Mouse (Mus musculus): Measurements from ENCODE around the gene Cep68. TPM values are rescaled to one million over a fixed set of nuclear protein-coding genes. Genes with fewer than 3 reads are reported as not detected.

Gene Cep68
- polyA plus RNA-seq, 1 experiment from 2014 or later = 31.0 TPM

DNA sequence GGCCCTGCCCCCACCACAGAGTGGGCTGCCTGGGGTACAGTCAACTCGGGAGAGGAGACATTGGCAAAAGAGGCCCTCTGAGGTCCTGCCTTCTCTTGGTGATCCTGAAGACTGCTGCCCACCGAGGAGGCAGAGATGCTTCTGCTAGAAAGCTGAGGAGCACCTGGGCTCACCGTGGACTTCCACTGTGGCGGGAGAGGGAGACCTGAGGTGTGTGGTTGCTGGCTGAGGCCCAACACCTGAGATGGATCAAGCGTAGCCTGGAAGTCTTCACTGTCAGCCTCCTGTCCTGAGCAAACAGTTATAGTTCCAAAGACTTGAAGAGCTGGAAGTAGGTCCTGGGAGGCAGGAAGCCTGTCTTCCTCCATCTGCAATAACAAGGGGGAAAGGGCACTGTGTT, 8.9 kb downstream of the Cep68 start:
- H3K4me1 ChIP-seq (ENCODE audit: control insufficient read depth in 2 of 2, insufficient read depth in 2 of 2, low read length in 2 of 2) = peaks cover 11 to 20% of the 10 kb centered on the region in 2 experiments
- no peaks in the 10 kb centered on the region for H3K27me3 ChIP-seq (ENCODE audit: control insufficient read depth, insufficient read depth, low read length)
- no peak overlapping the region for H3K4me2 ChIP-seq (ENCODE audit: low read length)
- H3K9ac ChIP-seq (ENCODE audit: low read length) = no peak overlapping the region
- peaks cover 78% of the 10 kb centered on the region for H3K36me3 ChIP-seq (ENCODE audit: control insufficient read depth, insufficient read depth, low read length)
- H3K9me3 ChIP-seq (ENCODE audit: control insufficient read depth, low read length) = no peaks in the 10 kb centered on the region
- 74% methylated on average over 5 of the region's 5 CpGs for WGBS
- H3K27ac ChIP-seq (replicated peaks in 1 of 2; ENCODE audit: control insufficient read depth in 1 of 2, insufficient read depth in 1 of 2, low read depth in 2 of 2, low read length in 2 of 2) = no peak overlapping the region
- ATAC-seq (ENCODE audit: insufficient number of reproducible peaks, insufficient read depth, low FRiP score, low read depth) = no peak
- H3K4me3 ChIP-seq (ENCODE audit: control insufficient read depth in 1 of 2, insufficient read depth in 1 of 2, low read depth in 1 of 2, low read length in 2 of 2) = no peak overlapping the region

- no peaks in the 10 kb centered on the region for H3K27me3 ChIP-seq (ENCODE audit: control insufficient read depth, insufficient read depth, low read length)
- no peaks in the 10 kb centered on the region for H3K9me3 ChIP-seq (ENCODE audit: control insufficient read depth, low read length)
- peaks cover 6 to 14% of the 10 kb centered on the region in 2 experiments for H3K4me1 ChIP-seq (ENCODE audit: control insufficient read depth in 2 of 2, insufficient read depth in 2 of 2, low read length in 2 of 2)
- no peak overlapping the region for H3K27ac ChIP-seq (replicated peaks in 1 of 2; ENCODE audit: control insufficient read depth in 1 of 2, insufficient read depth in 1 of 2, low read depth in 2 of 2, low read length in 2 of 2)
- 83% methylated on average over 9 of the region's 9 CpGs for WGBS
- H3K36me3 ChIP-seq (ENCODE audit: control insufficient read depth, insufficient read depth, low read length) = peaks cover 84% of the 10 kb centered on the region
- no peak overlapping the region for H3K9ac ChIP-seq (ENCODE audit: low read length)
- ATAC-seq (ENCODE audit: insufficient number of reproducible peaks, insufficient read depth, low FRiP score, low read depth) = no peak
- H3K4me2 ChIP-seq (ENCODE audit: low read length) = no peak overlapping the region
- no peak overlapping the region for H3K4me3 ChIP-seq (ENCODE audit: control insufficient read depth in 1 of 2, insufficient read depth in 1 of 2, low read depth in 1 of 2, low read length in 2 of 2)
Measured at GRCm38 (mm10) chr11:20239279-20239861, 9.9 kb downstream of the Cep68 start.

- Histone ChIP-seq H3K27me3 (ENCODE audit: control insufficient read depth, insufficient read depth, low read length) (no peaks in the 10 kb centered on the region), H3K9ac (ENCODE audit: low read length) (no peak overlapping the region), H3K4me2 (ENCODE audit: low read length) (no peak overlapping the region), H3K9me3 (ENCODE audit: control insufficient read depth, low read length) (no peaks in the 10 kb centered on the region), H3K27ac (replicated peaks in 1 of 2; ENCODE audit: control insufficient read depth in 1 of 2, insufficient read depth in 1 of 2, low read depth in 2 of 2, low read length in 2 of 2) (no peak overlapping the region), H3K4me3 (ENCODE audit: control insufficient read depth in 1 of 2, insufficient read depth in 1 of 2, low read depth in 1 of 2, low read length in 2 of 2) (no peak overlapping the region), H3K4me1 (ENCODE audit: control insufficient read depth in 2 of 2, insufficient read depth in 2 of 2, low read length in 2 of 2) (peaks cover 2% of the 10 kb centered on the region in 2 experiments; a peak in 3 of 4 replicates), H3K36me3 (ENCODE audit: control insufficient read depth, insufficient read depth, low read length) (peaks cover 97% of the 10 kb centered on the region)
- WGBS = 95% methylated on average over 3 of the region's 3 CpGs
- no peak for ATAC-seq (ENCODE audit: insufficient number of reproducible peaks, insufficient read depth, low FRiP score, low read depth)
Measured at GRCm38 (mm10) chr11:20237976-20238375, 11.3 kb downstream of the Cep68 start.

- Histone ChIP-seq H3K27ac (replicated peaks in 1 of 2; ENCODE audit: control insufficient read depth in 1 of 2, insufficient read depth in 1 of 2, low read depth in 2 of 2, low read length in 2 of 2) (no peak overlapping the region), H3K9ac (ENCODE audit: low read length) (no peak overlapping the region), H3K4me1 (ENCODE audit: control insufficient read depth in 2 of 2, insufficient read depth in 2 of 2, low read length in 2 of 2) (no peaks in the 10 kb centered on the region; a peak in 1 of 4 replicates), H3K27me3 (ENCODE audit: control insufficient read depth, insufficient read depth, low read length) (no peaks in the 10 kb centered on the region), H3K4me3 (ENCODE audit: control insufficient read depth in 1 of 2, insufficient read depth in 1 of 2, low read depth in 1 of 2, low read length in 2 of 2) (no peak overlapping the region), H3K36me3 (ENCODE audit: control insufficient read depth, insufficient read depth, low read length) (peaks cover 100% of the 10 kb centered on the region), H3K4me2 (ENCODE audit: low read length) (no peak overlapping the region), H3K9me3 (ENCODE audit: control insufficient read depth, low read length) (no peaks in the 10 kb centered on the region)
- 95% methylated on average over 7 of the region's 7 CpGs for WGBS
- ATAC-seq (ENCODE audit: insufficient number of reproducible peaks, insufficient read depth, low FRiP score, low read depth) = no peak
Measured at GRCm38 (mm10) chr11:20237018-20237417, 12.2 kb downstream of the Cep68 start.

GRCm38 (mm10) chr11:20234233-20234632, 15.0 kb downstream of the Cep68 start:
- Histone ChIP-seq H3K4me3 (ENCODE audit: control insufficient read depth in 1 of 2, insufficient read depth in 1 of 2, low read depth in 1 of 2, low read length in 2 of 2) (no peak overlapping the region), H3K27me3 (ENCODE audit: control insufficient read depth, insufficient read depth, low read length) (no peaks in the 10 kb centered on the region), H3K9me3 (ENCODE audit: control insufficient read depth, low read length) (no peaks in the 10 kb centered on the region), H3K36me3 (ENCODE audit: control insufficient read depth, insufficient read depth, low read length) (peaks cover 97% of the 10 kb centered on the region), H3K4me2 (ENCODE audit: low read length) (no peak overlapping the region), H3K4me1 (ENCODE audit: control insufficient read depth in 2 of 2, insufficient read depth in 2 of 2, low read length in 2 of 2) (peaks cover 4 to 6% of the 10 kb centered on the region in 2 experiments; a peak in 2 of 4 replicates), H3K9ac (ENCODE audit: low read length) (no peak overlapping the region), H3K27ac (replicated peaks in 1 of 2; ENCODE audit: control insufficient read depth in 1 of 2, insufficient read depth in 1 of 2, low read depth in 2 of 2, low read length in 2 of 2) (no peak overlapping the region)
- WGBS = 67% methylated on average over 3 of the region's 3 CpGs
- ATAC-seq (ENCODE audit: insufficient number of reproducible peaks, insufficient read depth, low FRiP score, low read depth) = no peak

- Histone ChIP-seq H3K36me3 (ENCODE audit: control insufficient read depth, insufficient read depth, low read length) (peaks cover 97% of the 10 kb centered on the region), H3K9ac (ENCODE audit: low read length) (no peak overlapping the region), H3K27me3 (ENCODE audit: control insufficient read depth, insufficient read depth, low read length) (no peaks in the 10 kb centered on the region), H3K4me3 (ENCODE audit: control insufficient read depth in 1 of 2, insufficient read depth in 1 of 2, low read depth in 1 of 2, low read length in 2 of 2) (no peak overlapping the region), H3K4me2 (ENCODE audit: low read length) (no peak overlapping the region), H3K9me3 (ENCODE audit: control insufficient read depth, low read length) (no peaks in the 10 kb centered on the region), H3K4me1 (ENCODE audit: control insufficient read depth in 2 of 2, insufficient read depth in 2 of 2, low read length in 2 of 2) (peaks cover 4 to 6% of the 10 kb centered on the region in 2 experiments; a peak in 2 of 4 replicates), H3K27ac (replicated peaks in 1 of 2; ENCODE audit: control insufficient read depth in 1 of 2, insufficient read depth in 1 of 2, low read depth in 2 of 2, low read length in 2 of 2) (peak overlapping the region; percentile 49 to 75)
- WGBS = 54% methylated on average over 4 of the region's 5 CpGs
- no peak for ATAC-seq (ENCODE audit: insufficient number of reproducible peaks, insufficient read depth, low FRiP score, low read depth)
Measured at GRCm38 (mm10) chr11:20232016-20232755, 17.0 kb downstream of the Cep68 start.

DNA sequence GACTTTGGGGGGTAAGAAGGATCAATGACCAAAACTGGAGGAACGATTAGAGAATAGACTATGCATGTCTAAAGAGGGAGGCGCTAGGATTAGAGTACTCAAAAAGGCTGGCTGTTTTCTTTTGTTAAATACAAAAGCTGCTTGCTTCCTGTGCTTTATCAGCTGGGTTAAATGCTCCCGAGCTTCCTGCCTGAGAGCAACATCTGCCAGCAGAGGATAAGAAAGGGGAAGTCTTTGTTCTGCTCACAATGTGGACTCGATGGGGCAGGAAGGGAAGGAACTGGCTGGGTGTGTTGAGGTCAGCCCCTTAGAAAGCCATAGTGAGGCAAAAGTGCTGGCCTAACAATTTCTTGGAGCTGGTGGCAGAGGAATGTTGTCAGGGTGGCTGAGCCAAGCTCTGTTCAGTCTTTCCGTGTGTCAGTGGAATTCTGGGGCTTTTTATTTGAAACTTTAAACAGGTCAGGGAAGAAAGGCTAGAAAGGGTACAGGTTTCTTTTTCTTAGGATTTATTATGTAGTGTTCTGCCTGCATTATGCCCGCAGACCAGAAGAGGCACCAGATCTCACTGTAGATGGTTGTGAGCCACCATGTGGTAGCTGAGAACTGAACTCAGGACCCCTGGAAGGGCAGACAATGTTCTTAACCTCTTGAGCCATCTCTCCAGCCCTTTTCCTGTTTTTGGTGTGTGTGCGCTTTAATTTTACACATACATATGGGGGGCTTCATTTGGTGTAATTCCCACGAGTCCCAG, 17.9 kb downstream of the Cep68 start:
- Histone ChIP-seq H3K4me2 (ENCODE audit: low read length) (no peak overlapping the region), H3K4me3 (ENCODE audit: control insufficient read depth in 1 of 2, insufficient read depth in 1 of 2, low read depth in 1 of 2, low read length in 2 of 2) (no peak overlapping the region), H3K9ac (ENCODE audit: low read length) (no peak overlapping the region), H3K9me3 (ENCODE audit: control insufficient read depth, low read length) (no peaks in the 10 kb centered on the region), H3K4me1 (ENCODE audit: control insufficient read depth in 2 of 2, insufficient read depth in 2 of 2, low read length in 2 of 2) (peaks cover 4 to 6% of the 10 kb centered on the region in 2 experiments; a peak in 2 of 4 replicates), H3K27me3 (ENCODE audit: control insufficient read depth, insufficient read depth, low read length) (no peaks in the 10 kb centered on the region), H3K36me3 (ENCODE audit: control insufficient read depth, insufficient read depth, low read length) (peaks cover 94% of the 10 kb centered on the region), H3K27ac (replicated peaks in 1 of 2; ENCODE audit: control insufficient read depth in 1 of 2, insufficient read depth in 1 of 2, low read depth in 2 of 2, low read length in 2 of 2) (peak overlapping the region; percentile 75 to 86)
- ATAC-seq (ENCODE audit: insufficient number of reproducible peaks, insufficient read depth, low FRiP score, low read depth) = peak; percentile 81
- 50% methylated on average over 8 of the region's 8 CpGs for WGBS

Measured in heart, embryonic 14.5 days (tissue).